Mouse (Mus musculus) forebrain, embryonic 11.5 days (tissue): Measurements from ENCODE around the gene Nop58. TPM values are rescaled to one million over a fixed set of nuclear protein-coding genes. Genes with fewer than 3 reads are reported as not detected.

Source experiments
- ATAC-seq: fragments of 200-750 bp; cut with Nextera tagmentation; replicated peaks from 2 replicates; pipeline ENCODE4 v1.8.0; 2017; ENCODE audit warnings: moderate TSS enrichment; ENCODE audit not compliant: low FRiP score
- DNase-seq: peaks from one replicate; pipeline ENCODE4 v3.0.0-alpha.2; 2017; ENCODE audit warnings: low spot score
- H3K27ac ChIP-seq: fragments of 300-500 bp; sonication (generic); 2 replicates; pipeline ENCODE4 v1.5.1; 2014; ENCODE audit warnings: low read depth, low read length
- H3K27me3 ChIP-seq: fragments of 300-500 bp; sonication (generic); 2 replicates; pipeline ENCODE4 v1.6.1; 2014; ENCODE audit warnings: mild to moderate bottlenecking, low read length, mixed read lengths; ENCODE audit not compliant: control insufficient read depth, insufficient read depth
- H3K36me3 ChIP-seq: fragments of 300-500 bp; sonication (generic); 2 replicates; pipeline ENCODE4 v1.6.1; 2014; ENCODE audit warnings: mild to moderate bottlenecking, low read length, moderate library complexity, mixed read lengths; ENCODE audit not compliant: control insufficient read depth, insufficient read depth
- H3K4me1 ChIP-seq: fragments of 300-500 bp; sonication (generic); replicated peaks from 2 replicates; pipeline ENCODE4 v1.6.1; 2014; ENCODE audit warnings: low read length, mixed read lengths; ENCODE audit not compliant: control insufficient read depth, insufficient read depth
- H3K4me2 ChIP-seq: fragments of 300-500 bp; sonication (generic); 2 replicates; pipeline ENCODE4 v1.6.1; 2014; ENCODE audit warnings: low read depth, mild to moderate bottlenecking, low read length, moderate library complexity, mixed read lengths; ENCODE audit not compliant: severe bottlenecking
- H3K4me3 ChIP-seq: fragments of 300-500 bp; sonication (generic); 2 replicates; pipeline ENCODE4 v1.5.1; 2014; ENCODE audit warnings: low read depth, low read length
- H3K9ac ChIP-seq: fragments of 300-500 bp; sonication (generic); 2 replicates; pipeline ENCODE4 v1.6.1; 2014; ENCODE audit warnings: low read length
- H3K9me3 ChIP-seq: fragments of 300-500 bp; sonication (generic); 2 replicates; pipeline ENCODE4 v1.6.1; 2016; ENCODE audit warnings: low read length, mixed read lengths; ENCODE audit not compliant: control insufficient read depth
- WGBS: fragments of 180-500 bp; shearing (Covaris S2); extraction: QIAGEN DNeasy Blood & Tissue Kit; methylation state at CpG from one replicate; pipeline ENCODE4 v1.1.7; 2014; 5-methylcytosine and 5-hydroxymethylcytosine counted together
- polyA plus RNA-seq: library from polyadenylated mRNA; unstranded; fragments of >200 nt; fragmentation: Nextera tagmentation; extraction: Ambion mirVana; gene quantifications from 2 replicates; pipeline ENCODE4 v1.2.1, GENCODE M21; 2014

Nop58 gene
- polyA plus RNA-seq, 1 experiment from 2014 or later, result 311 TPM

DNA sequence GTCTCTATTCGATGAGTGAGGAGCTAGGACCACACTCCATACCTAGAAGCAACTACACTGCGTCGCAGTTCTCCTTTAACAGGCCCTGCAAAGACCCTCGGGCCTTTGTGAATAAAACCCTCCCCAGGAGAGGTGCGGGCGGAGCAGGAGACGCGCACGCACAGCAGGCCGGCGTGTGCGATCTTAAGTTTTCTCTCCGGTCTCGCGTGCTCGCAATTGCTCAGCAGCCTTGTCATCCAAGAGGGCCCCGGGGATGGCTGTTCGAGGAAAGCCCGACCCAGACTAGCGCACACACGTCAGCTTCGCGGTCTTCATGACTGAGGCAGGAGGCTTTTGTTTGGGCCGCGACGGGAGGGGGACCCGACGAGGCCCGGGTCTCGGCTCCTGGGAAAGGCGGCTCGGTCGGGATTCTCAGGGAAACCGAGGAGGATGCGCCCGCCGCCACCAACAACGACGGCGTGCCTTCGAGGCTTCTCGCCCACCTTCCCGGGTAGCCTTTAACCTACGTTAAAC is 77.9 kb downstream of the Nop58 start:
- DNase-seq, result peak; percentile 87
- H3K4me3 ChIP-seq, result peak overlapping the region; percentile 98
- H3K27ac ChIP-seq, result peak overlapping the region; percentile 97
- H3K4me2 ChIP-seq, result peak overlapping the region; percentile 80
- WGBS, result under 1% methylated on average over 44 of the region's 44 CpGs
- no peaks in the 10 kb centered on the region for H3K27me3 ChIP-seq
- ATAC-seq, result peak; percentile 71
- peak overlapping the region; percentile 96 for H3K9ac ChIP-seq
- no peaks in the 10 kb centered on the region; the same call in 1 of the 2 replicates for H3K4me1 ChIP-seq
- no peaks in the 10 kb centered on the region for H3K9me3 ChIP-seq
- H3K36me3 ChIP-seq, result no peaks in the 10 kb centered on the region

DNA sequence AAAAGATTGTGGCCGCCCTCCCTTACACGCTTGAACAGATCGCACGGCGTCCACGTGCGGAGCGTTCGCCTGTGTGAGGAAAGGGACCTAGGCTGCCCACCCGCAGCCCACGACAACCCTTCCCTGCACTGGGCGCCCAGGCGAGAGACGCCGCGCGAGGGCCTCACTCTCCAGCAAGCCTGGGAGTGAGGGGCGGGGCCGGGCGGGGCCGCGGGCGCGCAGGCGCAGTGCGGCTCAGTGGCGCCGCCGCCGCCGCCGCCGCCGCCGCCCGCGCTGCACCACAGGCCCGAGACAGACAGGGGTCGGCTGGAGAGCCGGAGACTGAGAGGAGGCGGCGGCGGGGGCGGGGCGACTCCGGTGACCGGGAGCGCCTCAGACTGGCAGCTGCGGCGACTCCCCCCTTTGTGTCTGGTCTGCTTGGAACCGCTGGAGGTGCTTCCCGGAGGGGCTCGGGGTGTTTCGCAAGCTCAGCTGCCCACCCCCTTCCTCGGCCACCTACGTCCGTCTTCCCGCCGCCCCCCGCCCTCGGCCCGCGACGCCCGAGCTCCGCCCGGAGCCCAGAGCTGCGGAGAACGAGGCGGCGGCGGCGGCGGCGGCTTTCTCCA is 78.5 kb downstream of the Nop58 start, which contains the start of gene Bmpr2:
Gene Bmpr2 (plus strand): TSS at position 237 of the 605 bp plus-strand sequence.
- Histone ChIP-seq H3K36me3 (no peaks in the 10 kb centered on the region), H3K27me3 (no peaks in the 10 kb centered on the region), H3K4me1 (no peaks in the 10 kb centered on the region; the same call in 1 of the 2 replicates), H3K4me2 (peak within 1 kb of the TSS; percentile 80), H3K27ac (peak within 1 kb of the TSS; percentile 97), H3K9ac (peak within 1 kb of the TSS; percentile 96), H3K9me3 (no peaks in the 10 kb centered on the region), H3K4me3 (peak within 1 kb of the TSS; percentile 98)
- DNase-seq (peak; percentile 95), ATAC-seq (peak; percentile 93)
- WGBS, result under 1% methylated on average over 42 of the region's 75 CpGs

DNA sequence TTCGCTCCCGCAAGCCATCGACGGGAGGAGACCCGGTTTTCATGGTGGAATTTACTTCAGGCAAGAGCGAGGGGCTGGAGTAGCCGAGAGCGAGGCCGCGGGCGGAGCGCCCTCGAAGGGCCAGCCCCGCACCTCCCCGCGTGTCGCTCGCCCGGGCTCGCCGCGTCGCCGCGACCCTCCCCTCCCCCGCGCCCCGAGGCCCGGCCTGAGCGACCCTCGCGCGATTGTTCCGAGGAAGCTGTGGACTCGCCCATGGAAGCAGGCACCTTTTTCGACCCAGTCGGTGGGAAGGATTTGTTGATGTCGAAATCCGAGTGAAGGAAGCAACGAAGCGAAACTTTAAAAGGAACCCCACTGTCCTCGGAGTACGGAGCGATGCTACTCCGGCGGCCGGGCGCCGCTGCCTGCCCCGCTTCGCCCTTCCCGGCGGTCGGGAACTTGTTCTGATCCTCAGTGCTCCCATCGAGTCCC is 79.0 kb downstream of the Nop58 start:
- H3K4me3 ChIP-seq, result peak overlapping the region; percentile 98
- DNase-seq, result no peak
- peak; percentile 80 for ATAC-seq
- WGBS, result under 1% methylated on average over 53 of the region's 55 CpGs
- H3K9me3 ChIP-seq, result no peaks in the 10 kb centered on the region
- no peaks in the 10 kb centered on the region for H3K27me3 ChIP-seq
- H3K36me3 ChIP-seq, result no peaks in the 10 kb centered on the region
- H3K4me1 ChIP-seq, result no peaks in the 10 kb centered on the region; the same call in 1 of the 2 replicates
- H3K9ac ChIP-seq, result peak overlapping the region; percentile 96
- peak overlapping the region; percentile 80 for H3K4me2 ChIP-seq
- H3K27ac ChIP-seq, result peak overlapping the region; percentile 97

- H3K36me3 ChIP-seq, result no peaks in the 10 kb centered on the region
- H3K27me3 ChIP-seq, result no peaks in the 10 kb centered on the region
- H3K4me3 ChIP-seq, result peak overlapping the region; percentile 98
- WGBS, result under 1% methylated on average over 27 of the region's 27 CpGs
- no peak for ATAC-seq
- peak overlapping the region; percentile 97 for H3K27ac ChIP-seq
- peak overlapping the region; percentile 80 for H3K4me2 ChIP-seq
- DNase-seq, result peak; percentile 75
- no peaks in the 10 kb centered on the region for H3K9me3 ChIP-seq
- H3K9ac ChIP-seq, result peak overlapping the region; percentile 96
- no peaks in the 10 kb centered on the region; the same call in 1 of the 2 replicates for H3K4me1 ChIP-seq
Observed at GRCm38 (mm10) chr1:59764407-59764971, 79.7 kb downstream of the Nop58 start.

DNA sequence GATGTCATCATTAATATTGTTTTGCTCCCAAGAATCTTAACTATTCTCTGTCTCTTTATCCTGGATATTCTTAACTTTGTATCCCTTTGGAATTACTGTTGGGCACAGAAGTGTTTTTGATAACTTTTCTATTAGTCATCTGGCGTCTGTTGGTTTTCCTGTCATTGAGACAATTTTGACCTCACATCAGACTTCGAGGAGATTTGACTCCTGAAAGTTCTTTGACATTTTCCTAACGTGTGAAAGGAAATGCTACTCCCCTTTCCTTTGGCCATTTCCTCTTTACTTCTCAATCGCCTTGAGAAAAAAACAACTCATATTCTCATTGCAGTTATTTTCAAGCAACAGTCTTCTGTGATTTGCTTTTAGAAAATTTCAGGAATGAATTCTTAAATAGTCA is 80.5 kb downstream of the Nop58 start:
- Histone ChIP-seq H3K4me1 (no peaks in the 10 kb centered on the region; the same call in 1 of the 2 replicates), H3K4me3 (peak overlapping the region; percentile 98), H3K9ac (no peak overlapping the region; the same call in 1 of the 2 replicates), H3K27me3 (no peaks in the 10 kb centered on the region), H3K9me3 (no peaks in the 10 kb centered on the region), H3K36me3 (no peaks in the 10 kb centered on the region), H3K27ac (no peak overlapping the region), H3K4me2 (peak overlapping the region; percentile 80)
- 7% methylated on average over 4 of the region's 4 CpGs for WGBS
- ATAC-seq, result no peak
- DNase-seq, result no peak

DNA sequence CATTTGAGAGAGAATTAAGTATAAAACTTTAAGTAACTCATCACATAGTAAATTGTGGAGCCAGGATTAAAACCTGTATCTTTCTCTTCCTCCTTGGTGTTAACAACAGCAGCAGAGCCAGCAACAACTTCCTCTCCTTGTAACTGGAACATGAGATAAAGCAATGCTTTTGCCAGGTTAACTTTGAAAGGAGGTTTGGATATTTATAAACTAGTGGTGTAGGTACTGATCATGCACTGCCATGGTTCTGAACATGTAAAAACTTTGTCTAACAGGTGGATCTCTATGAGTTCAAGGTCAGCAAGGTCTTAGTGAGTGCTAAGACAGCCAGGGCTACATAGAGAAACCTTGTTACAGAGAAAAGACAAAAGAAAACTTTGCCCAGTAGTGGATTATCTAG is 81.9 kb downstream of the Nop58 start:
- Histone ChIP-seq H3K27me3 (no peaks in the 10 kb centered on the region), H3K9ac (peak overlapping the region; percentile 43), H3K27ac (no peak overlapping the region), H3K4me1 (no peaks in the 10 kb centered on the region; the same call in 1 of the 2 replicates), H3K9me3 (no peaks in the 10 kb centered on the region), H3K4me3 (peak overlapping the region; percentile 17), H3K36me3 (no peaks in the 10 kb centered on the region), H3K4me2 (peak overlapping the region; percentile 50)
- no peak for DNase-seq
- ATAC-seq, result no peak

Other genes starting within 250 kb of the Nop58 start
- 12.7 and 15.4 TPM in 2 replicates for gene Fzd7, start 202.5 kb upstream of the Nop58 start, polyA plus RNA-seq
- gene Gm973, start 168.7 kb upstream of the Nop58 start, polyA plus RNA-seq, result 0.85 and 0.99 TPM in 2 replicates
- 507 and 560 TPM in 2 replicates for gene Sumo1, start 14.1 kb upstream of the Nop58 start, polyA plus RNA-seq
- gene Bmpr2, start 78.4 kb downstream of the Nop58 start, polyA plus RNA-seq, result 11.7 and 12.3 TPM in 2 replicates
- gene Fam117b, start 228.0 kb downstream of the Nop58 start, polyA plus RNA-seq, result 17.2 and 17.6 TPM in 2 replicates